Mouse (Mus musculus): ENCODE measurements around the gene Tor4a.
A peak's percentile ranks its signal among the peaks of the same experiment; 100 is the strongest.

Tor4a gene

GRCm38 (mm10) chr2:25224766-25225752, 28.4 kb upstream of the Tor4a start:
- peak; percentile 87 for DNase-seq (ENCODE audit: low spot score)

GRCm38 (mm10) chr2:25224492-25224765, 27.7 kb upstream of the Tor4a start, which contains the start of gene Tubb4b:
Gene Tubb4b, minus strand, starts transcription at chr2:25224702.
- no peak for DNase-seq (ENCODE audit: low spot score)

DNA sequence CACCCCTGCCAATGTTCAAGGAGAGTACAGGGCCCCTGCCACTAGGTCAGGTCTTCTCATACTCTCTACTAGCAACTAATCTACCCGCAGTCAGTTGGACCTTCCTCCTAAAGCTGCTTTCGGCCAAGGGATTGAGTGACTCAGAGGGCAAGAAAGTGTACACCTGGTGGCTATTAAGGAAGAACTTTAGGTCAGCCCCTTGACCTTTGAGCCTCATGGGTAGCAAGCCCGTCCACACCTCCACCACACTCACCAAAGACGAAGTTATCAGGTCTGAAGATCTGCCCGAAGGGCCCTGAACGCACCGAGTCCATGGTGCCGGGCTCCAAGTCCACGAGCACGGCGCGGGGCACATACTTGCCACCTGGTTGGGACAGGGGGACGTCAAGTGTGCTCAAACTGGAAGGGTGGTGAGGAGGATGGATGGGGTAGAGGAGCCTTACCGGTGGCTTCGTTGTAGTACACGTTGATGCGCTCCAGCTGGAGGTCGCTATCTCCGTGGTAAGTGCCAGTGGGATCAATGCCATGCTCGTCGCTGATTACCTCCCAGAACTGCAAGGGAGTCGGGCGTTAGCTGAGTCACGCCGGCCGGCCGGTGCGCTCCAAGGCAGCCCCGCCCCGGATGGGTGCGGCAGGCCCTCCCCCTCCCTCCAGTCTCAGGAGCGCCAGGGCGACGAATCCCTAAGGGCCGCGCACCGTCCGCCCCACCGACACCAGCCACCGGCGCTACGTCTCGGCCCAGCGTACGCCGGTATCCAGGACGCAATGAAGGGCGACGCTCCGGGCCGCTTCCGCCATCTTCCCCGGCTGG, 27.2 kb upstream of the Tor4a start:
- peak; percentile 30 for DNase-seq (ENCODE audit: low spot score)

- DNase-seq (ENCODE audit: low spot score) = no peak
These were observed 24.7 kb upstream of the Tor4a start for GRCm38 (mm10) chr2:25221331-25221772.

DNA sequence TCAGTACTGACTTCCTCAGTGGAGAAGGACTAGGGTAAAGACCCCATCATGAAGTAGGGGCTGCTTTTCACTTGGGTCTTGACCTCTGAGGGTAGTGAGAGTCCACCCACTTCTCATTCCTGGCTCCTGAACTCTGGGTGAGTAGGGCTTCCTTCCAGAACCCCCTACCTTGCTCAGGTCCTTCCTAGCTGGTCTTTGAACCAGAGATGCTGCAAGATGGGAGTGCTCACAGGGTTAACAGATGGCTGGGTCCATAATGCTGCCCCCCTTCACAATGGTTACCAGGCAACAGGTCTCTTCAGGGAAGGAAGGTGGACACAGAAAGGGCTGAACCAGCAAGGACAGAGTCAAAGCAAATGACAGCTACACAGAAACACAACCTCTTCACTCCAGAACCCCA, 21.8 kb upstream of the Tor4a start, which contains the start of gene Fam166a:
TSS of gene Fam166a (plus strand) at position 301 of the 400 bp plus-strand sequence.
- no peak for DNase-seq (ENCODE audit: low spot score)

DNA sequence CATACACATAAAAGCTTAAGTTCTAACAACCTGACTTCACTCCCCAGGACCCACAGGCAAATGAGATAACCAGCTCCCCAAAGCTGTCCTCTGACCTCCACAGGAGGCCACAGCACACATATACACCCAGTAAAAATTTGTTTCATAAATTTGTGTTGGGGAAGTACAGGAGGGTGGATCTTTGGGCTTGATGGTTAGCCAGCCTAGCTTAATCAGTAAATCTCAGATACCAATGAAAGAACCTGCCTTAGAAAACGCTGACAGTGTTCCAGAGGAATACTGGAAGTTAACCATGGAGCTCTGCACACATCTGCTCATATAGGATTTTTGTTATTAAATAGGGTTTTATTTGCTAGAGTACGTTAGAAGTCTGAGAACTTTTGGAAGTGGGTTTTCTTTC, 21.0 kb upstream of the Tor4a start:
- DNase-seq (ENCODE audit: low spot score) = no peak

- DNase-seq (ENCODE audit: low spot score) = no peak
These were observed 17.8 kb upstream of the Tor4a start, which contains the start of gene Stpg3 for GRCm38 (mm10) chr2:25214444-25214843. Gene Stpg3, minus strand, starts transcription at chr2:25214637.

DNA sequence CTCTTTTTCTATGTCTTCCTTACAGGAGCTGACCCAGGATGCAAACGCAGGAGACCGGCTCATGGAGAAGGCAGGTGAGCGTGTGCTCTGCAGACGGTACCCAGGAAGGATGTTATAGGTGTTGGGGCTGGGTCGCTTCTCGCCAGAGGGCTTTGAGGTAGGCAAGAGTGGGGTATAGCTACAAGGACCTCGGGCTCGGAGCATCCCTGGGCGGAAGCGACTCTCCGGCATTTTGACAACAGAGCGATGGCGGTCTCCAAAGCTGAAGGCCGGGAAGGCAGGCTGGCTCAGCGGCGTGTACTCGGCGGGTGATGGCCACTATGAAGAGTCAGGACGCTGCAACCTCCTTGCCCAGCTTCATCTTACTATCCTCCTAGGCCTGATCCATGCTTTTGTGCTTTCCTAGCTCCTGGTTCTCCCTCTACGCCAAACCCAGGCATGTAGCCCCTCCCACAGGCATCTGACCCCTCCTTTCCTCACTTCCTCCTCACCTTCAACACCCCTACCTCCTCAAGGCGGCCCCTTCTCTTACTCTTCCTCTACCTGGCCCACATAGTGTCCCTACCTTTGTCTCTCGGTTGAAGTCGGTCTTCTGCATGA, 16.7 kb upstream of the Tor4a start:
- no peak for DNase-seq (ENCODE audit: low spot score)

- DNase-seq (ENCODE audit: low spot score) = peak; percentile 90
These were observed 14.5 kb upstream of the Tor4a start, which contains the start of gene Nelfb for GRCm38 (mm10) chr2:25211121-25211670. Gene Nelfb, minus strand, starts transcription at chr2:25211489.

GRCm38 (mm10) chr2:25210686-25211085, 14.0 kb upstream of the Tor4a start:
- no peak for DNase-seq (ENCODE audit: low spot score)

- no peak for DNase-seq (ENCODE audit: low spot score)
These were observed 10.9 kb upstream of the Tor4a start for GRCm38 (mm10) chr2:25207593-25207992.

GRCm38 (mm10) chr2:25203631-25204214, 7.0 kb upstream of the Tor4a start:
- DNase-seq (ENCODE audit: low spot score) = no peak

DNA sequence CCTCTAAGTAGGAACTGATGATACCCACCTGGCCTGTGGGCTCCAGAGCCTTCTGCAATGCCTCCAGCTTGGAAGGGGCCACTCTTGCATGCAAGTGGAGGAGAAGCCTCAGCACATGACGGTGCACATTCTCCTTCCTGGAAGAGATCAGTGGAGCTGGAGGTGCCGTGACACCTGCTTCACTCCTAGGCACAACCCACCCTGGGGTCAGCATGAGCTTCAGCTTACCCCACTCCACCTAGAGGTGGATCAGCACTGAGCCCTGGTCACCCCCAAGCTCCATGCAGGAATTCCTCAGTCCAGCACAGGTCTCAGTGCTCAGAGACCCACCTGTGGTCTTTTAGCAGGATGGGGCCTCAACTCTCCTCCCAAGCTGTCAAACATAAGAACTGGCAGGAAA, 3.9 kb upstream of the Tor4a start:
- no peak for DNase-seq (ENCODE audit: low spot score)

DNA sequence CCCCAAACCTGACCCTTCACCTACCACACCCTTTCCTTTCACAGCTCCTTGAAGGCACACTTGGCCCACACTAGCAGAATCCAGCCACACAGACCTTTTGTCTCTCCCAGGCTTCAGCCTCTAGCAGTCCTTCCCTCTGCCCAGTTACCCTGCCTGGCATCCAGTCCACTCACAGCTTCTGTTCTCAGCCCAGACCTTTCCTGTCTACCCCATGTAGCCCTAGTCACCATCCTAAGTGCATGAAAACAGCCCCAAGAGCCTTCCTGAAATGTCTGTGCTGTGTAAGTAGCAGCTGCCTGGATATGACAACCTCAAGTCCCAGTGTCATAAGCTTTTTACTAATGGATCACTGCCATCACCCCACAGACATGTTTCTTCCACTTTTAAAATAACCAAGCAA, 1.3 kb upstream of the Tor4a start:
- no peak for DNase-seq (ENCODE audit: low spot score)

DNA sequence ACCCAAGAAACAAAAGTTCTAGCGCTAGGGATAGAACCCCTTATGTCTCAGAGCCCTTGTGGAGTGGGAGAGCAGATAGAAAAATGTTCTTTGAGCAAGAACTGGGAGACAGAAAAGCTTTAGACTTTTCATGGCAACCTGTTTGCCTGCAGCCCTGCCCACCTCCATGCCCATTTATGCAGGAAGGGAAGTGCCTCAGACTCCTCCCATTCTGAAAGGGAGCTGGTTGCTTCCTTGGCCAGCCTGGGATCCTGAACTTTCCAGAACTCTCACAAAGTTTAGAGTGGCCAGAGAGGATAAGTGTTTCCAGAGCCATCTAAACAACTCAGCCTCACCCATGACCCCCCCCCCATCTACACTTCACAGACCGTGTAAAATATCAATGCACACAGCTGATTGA, 505 bp upstream of the Tor4a start:
- DNase-seq (ENCODE audit: low spot score) = no peak

DNA sequence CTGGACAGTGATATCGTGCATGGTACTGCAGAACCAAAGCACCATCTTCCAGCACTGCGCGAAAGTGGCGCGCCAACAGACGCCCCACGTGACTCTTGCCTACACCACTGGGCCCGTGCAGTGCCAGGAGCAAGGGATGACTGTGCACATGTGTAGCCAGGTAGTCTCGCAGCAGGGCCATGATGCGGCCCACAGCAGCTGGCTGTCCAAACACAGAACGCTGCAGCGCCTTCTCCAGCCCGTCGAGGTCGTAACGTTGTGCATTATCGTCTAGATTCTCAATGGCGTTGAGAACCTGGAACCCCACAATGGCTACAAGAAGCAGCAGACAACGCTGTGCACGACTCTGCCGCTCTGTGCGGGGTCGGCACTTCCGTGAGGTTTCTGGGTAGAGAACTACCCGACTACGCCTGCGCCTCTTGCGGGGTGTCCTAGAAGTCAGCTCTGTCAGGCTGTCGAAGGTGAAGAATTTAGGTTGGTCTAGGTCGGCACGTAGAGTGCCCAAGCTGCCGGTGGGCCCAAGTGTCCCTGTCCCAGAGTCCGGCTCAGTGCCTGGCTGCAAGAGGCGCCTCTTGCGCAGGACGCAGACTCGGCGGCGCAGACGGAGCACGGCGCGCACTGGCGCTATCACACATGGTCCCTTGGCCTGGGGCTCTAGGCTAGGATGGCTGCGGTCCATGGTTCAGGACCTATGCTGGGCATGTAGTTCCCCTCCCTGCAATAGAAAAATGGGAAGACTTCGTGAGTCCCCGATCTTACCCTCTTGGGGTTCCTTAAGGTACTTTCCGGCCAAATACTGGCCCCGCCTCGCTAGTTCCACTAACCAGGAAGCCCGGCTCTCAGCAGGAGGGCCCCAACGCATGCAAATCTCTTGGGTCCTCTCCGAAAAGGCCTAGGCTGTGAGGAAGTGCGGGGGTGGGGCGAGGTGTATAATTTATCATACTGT, 1.2 kb downstream of the Tor4a start:
- no peak for DNase-seq (ENCODE audit: low spot score)

DNA sequence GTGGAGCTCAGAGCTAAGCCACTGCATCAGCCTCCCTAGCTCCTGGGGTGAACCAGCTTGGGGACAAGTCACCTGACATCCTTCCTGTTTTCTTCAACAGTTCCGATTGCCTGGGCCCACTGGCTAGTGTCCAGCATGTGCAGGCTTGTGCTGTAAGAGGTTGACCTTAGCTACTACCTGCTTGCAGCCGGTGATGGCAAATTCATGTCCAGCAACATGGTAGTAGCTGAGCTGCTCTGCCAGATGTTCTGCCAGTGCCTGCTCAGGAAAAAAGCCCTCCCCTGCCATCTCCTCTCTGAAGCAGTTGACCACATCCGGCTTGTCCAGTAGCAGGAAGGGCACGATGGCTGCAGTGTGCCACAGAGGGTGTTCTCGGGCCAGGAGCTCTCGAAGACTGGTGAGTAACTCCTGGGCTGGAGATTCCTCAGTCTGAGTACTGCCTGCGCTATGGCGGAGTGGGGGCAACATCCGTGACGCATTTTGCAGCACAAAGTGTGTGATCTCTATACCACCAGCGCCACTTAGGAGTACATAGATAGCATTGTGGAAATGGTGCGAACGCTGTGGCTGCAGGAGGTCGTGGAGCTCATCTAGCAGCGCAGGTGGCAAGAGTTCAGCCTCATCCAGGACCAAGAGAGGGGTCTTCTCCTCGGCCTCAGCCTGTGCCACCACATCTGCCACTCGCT, 2.1 kb downstream of the Tor4a start:
- DNase-seq (ENCODE audit: low spot score) = no peak

GRCm38 (mm10) chr2:25194006-25194405, 2.7 kb downstream of the Tor4a start:
- DNase-seq (ENCODE audit: low spot score) = no peak

DNA sequence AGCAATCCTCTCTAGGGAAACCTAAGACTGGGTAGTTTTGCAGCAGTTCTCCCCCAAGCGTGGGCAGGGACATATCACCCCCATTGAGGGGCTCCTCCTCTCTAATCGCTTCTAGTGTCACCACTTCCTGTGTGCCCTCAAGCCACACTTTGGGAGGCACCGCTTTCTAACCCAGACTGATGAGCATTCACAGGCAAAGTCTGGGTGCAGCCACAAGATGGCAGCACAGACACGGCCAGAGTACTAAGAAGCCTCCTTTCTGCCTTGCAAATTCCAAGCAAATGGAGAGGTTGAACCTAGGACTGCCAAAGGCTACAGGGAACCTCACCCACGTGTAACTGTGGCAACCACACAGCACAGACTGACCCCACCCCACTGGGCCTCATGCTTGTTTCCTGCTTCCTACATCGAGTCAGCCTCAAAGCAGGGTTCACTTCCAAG, 3.3 kb downstream of the Tor4a start:
- DNase-seq (ENCODE audit: low spot score) = no peak

DNA sequence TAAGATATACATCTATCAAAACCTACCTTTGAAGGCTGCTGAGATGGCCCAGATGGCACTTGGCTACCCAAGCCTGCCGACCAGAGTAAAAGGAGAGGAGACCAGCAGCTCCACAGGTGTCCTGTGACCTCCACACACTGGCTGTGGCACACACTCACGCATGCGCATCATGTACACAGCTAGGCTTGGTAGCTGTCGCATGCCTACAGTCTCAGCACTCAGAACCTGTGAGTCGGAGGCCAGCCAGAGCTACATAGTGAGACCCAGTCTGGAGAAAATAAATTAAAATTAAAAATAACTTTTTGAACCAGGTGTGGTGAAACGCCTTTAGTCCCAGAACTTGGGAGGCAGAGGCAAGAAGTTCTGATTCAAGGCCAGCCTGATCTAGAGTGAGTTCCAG, 8.8 kb downstream of the Tor4a start:
- no peak for DNase-seq (ENCODE audit: low spot score)
